ENCODE assay signal across 8 mouse cellular contexts in genomic region chr11:58171459-58172091, GRCm38 (mm10). TPM values are rescaled to one million over a fixed set of nuclear protein-coding genes. Genes with fewer than 3 reads are reported as not detected.
DNase-seq lines count a peak whose midpoint lies in the region; ATAC-seq lines count a peak whose summit lies in the region.

TSS of gene Mrpl22 (plus strand) at chr11:58171661.

- peak within 1 kb of the TSS; percentile 88 for H3K4me2 ChIP-seq in hindbrain, embryonic 15.5 days

- peak within 1 kb of the TSS; percentile 58 for H3K9ac ChIP-seq in hindbrain, embryonic 15.5 days

- ATAC-seq in hindbrain, embryonic 15.5 days (ENCODE audit: low FRiP score, low read depth), result peak; percentile 79

- no peaks in the 10 kb centered on the region for H3K27me3 ChIP-seq in hindbrain, embryonic 15.5 days

- H3K36me3 ChIP-seq in hindbrain, embryonic 15.5 days, result peaks cover 34% of the 10 kb centered on the region

- no peaks in the 10 kb centered on the region for H3K9me3 ChIP-seq in hindbrain, embryonic 15.5 days

- H3K4me3 ChIP-seq in hindbrain, embryonic 15.5 days, result peak within 1 kb of the TSS; percentile 65

- peak within 1 kb of the TSS; percentile 64 for H3K27ac ChIP-seq in hindbrain, embryonic 15.5 days (replicated peaks)

- WGBS in hindbrain, embryonic 15.5 days, result under 1% methylated on average over 33 of the region's 34 CpGs

- DNase-seq in T-cell, adult 2 months (ENCODE audit: low spot score), result peak; percentile 90
- DNase-seq in cerebellum, postnatal 36 days, result peak; percentile 95 to 98
- peak; percentile 95 to 98 for DNase-seq in frontal cortex, postnatal 36 days (ENCODE audit: low spot score in 2 of 2)
- peak; percentile 91 for DNase-seq in left cerebral cortex, adult 11 months (ENCODE audit: low spot score)
- DNase-seq in lung, postnatal 4 days, result peak; percentile 96 to 97
- peak; percentile 91 for DNase-seq in retina, postnatal 7 days (ENCODE audit: low read depth, low spot score)
- peak; percentile 91 for DNase-seq in urinary bladder, adult 2 months (ENCODE audit: low spot score)

- peaks cover 28% of the 10 kb centered on the region for H3K4me1 ChIP-seq in hindbrain, embryonic 15.5 days (replicated peaks)

RNA-seq across cellular contexts. Expression of gene Mrpl22, which starts in this region (rescaled TPM):
- polyA plus RNA-seq in hindbrain, embryonic 15.5 days (2015; fragmentation: Nextera tagmentation; extraction: Ambion mirVana), result 90.5 and 93.9 TPM in 2 replicates
- polyA plus RNA-seq in urinary bladder, adult 2 months (2012; rRNA removed), result 50.3 and 66.3 TPM in 2 replicates

Comparison
In these comparisons a context has a peak if more than half of its experiments do, and no peak if none do; other contexts are left out.
1. Peak in every context shown above with its lines: DNase-seq, ATAC-seq, H3K4me3 ChIP-seq and H3K27ac ChIP-seq.